Mouse (Mus musculus): Measurements from ENCODE around the gene Serpina3g. TPM values are rescaled to one million over a fixed set of nuclear protein-coding genes. Genes with fewer than 3 reads are reported as not detected.
"Not testable (repeated sequence)": the region's sequence is repeated elsewhere in the genome, so short reads cannot be mapped to it uniquely, and the experiment has no call there.

The Serpina3g gene
- total and polyA plus RNA-seq, 3 experiments = 1.4 to 13.9 (median 11.7) TPM

DNA sequence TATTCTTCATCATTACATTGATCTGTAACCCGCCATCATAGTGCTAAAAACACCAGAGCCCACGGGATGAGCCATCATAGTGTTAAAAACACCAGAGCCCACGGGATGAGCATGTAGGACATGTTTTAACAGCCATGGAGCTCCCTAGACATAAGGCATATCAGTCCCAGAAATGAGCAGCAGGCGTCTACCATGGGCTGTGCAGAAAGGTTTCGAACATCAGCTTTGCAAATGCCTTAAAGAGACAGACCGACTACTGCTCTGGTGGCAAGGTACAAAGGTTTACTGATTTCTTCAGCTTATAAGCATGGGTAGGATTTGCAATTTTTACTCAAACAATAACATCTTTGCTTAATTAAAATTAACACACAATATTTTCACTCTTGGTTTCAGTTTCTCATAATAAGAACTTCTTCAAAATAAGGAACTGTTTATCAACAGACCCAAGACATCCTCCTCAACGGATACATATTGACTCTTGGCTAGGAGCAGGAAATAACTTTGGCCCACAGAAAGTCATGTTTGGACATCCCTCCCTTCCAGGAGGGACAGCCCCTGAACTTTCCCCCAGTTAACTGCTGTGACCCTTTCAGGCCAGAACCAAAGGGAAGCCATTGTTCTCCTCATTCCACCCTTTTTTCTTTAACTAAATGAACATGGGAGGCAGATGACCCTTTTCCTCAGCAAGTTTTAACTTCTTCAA is 11.3 kb upstream of the Serpina3g start (continued):
- TF ChIP-seq RAD21 (IDR thresholded peaks at IDR 0.05; ENCODE audit: low read depth, low read length) (peak; percentile 27), HCFC1 (IDR thresholded peaks at IDR 0.05; ENCODE audit: low read depth, low read length) (no peak), ZNF384 (IDR thresholded peaks at IDR 0.05; ENCODE audit: low read depth, low read length) (no peak), IRF4 (IDR thresholded peaks at IDR 0.05; ENCODE audit: low read depth, low read length) (peak; percentile 46), NELFE (IDR thresholded peaks at IDR 0.05; ENCODE audit: low read depth, low read length) (no peak), MXI1 (IDR thresholded peaks at IDR 0.05; ENCODE audit: low read depth, low read length) (no peak), JUND (conservative IDR thresholded peaks at IDR 0.05; ENCODE audit: low read depth, low read length) (no peak), E2F4 (IDR thresholded peaks at IDR 0.05; ENCODE audit: insufficient replicate concordance, low read depth, low read length) (no peak), CHD1 (IDR thresholded peaks at IDR 0.05; ENCODE audit: low read depth, low read length) (0 out of 2 replicates have a peak, but pooled peaks have one; percentile 41), CTCF (conservative IDR thresholded peaks at IDR 0.05 in 1 of 2, IDR thresholded peaks at IDR 0.05 in 1 of 2; ENCODE audit: low read depth in 2 of 2, low read length in 2 of 2) (peak in 1 of 2 experiments; percentile 16; a peak in 1 of 4 replicates), ELF1 (IDR thresholded peaks at IDR 0.05; ENCODE audit: low read depth, low read length) (0 out of 2 replicates have a peak, but pooled peaks have one; percentile 30), ZC3H11A (IDR thresholded peaks at IDR 0.05; ENCODE audit: low read depth, low read length) (no peak), ETS1 (conservative IDR thresholded peaks at IDR 0.05; ENCODE audit: low read depth, low read length) (peak; percentile 39)

DNA sequence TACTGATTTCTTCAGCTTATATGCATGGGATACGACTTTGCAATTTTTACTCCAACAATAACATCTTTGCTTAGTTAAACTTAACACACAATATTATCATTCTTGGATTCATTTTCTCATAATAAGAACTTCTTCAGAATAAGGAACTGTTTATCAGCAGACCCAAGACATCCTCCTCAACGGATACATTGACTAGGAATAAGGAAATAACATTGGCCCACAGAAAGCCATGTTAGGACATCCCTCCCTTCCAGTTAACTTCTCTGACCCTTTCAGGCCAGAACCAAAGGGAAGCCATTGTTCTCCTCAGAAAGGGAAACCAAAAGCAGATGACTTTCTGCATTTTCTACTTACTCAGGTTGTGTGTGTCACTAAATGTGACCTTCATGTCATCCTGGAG is 5.3 kb upstream of the Serpina3g start:
- TF ChIP-seq RCOR1 (conservative IDR thresholded peaks at IDR 0.05; ENCODE audit: low read depth, low read length) (no peak), MXI1 (IDR thresholded peaks at IDR 0.05; ENCODE audit: low read depth, low read length) (no peak), TCF12 (IDR thresholded peaks at IDR 0.05; ENCODE audit: low read depth, low read length) (no peak), JUND (conservative IDR thresholded peaks at IDR 0.05; ENCODE audit: low read depth, low read length) (no peak), EP300 (IDR thresholded peaks at IDR 0.05; ENCODE audit: low read length) (no peak), UBTF (IDR thresholded peaks at IDR 0.05; ENCODE audit: low read depth, low read length) (no peak), SMC3 (IDR thresholded peaks at IDR 0.05; ENCODE audit: low read depth, low read length) (no peak), TBP (conservative IDR thresholded peaks at IDR 0.05; ENCODE audit: low read depth, low read length) (no peak), ZKSCAN1 (IDR thresholded peaks at IDR 0.05; ENCODE audit: borderline replicate concordance, low read depth, low read length) (no peak), ZMIZ1 (IDR thresholded peaks at IDR 0.05; ENCODE audit: low read depth, low read length) (no peak), IRF4 (IDR thresholded peaks at IDR 0.05; ENCODE audit: low read depth, low read length) (no peak), USF2 (conservative IDR thresholded peaks at IDR 0.05; ENCODE audit: low read depth, low read length) (no peak), ZNF384 (IDR thresholded peaks at IDR 0.05; ENCODE audit: low read depth, low read length) (no peak), SIN3A (IDR thresholded peaks at IDR 0.05; ENCODE audit: low read length) (no peak), MAZ (IDR thresholded peaks at IDR 0.05; ENCODE audit: low read depth, low read length) (no peak)
- dilution Hi-C loops (cut with MboI; ENCODE audit: extremely low pct_ligation_motif_present, extremely low pct_unique_long_range_greater_than_20kb, low sequenced_read_pairs) (no loop called here), in situ Hi-C loops (cut with MboI; ENCODE audit: low pct_ligation_motif_present, low pct_unique_long_range_greater_than_20kb, low sequenced_read_pairs) (no loop called here)
- H3K9ac ChIP-seq (ENCODE audit: insufficient read depth, low read depth) = no peak overlapping the region
- H3K4me2 ChIP-seq (ENCODE audit: insufficient read depth, low read depth, poor library complexity, severe bottlenecking) = no peak overlapping the region
- H3K36me3 ChIP-seq (replicated peaks in 1 of 2; ENCODE audit: control insufficient read depth in 1 of 2, insufficient read depth in 1 of 2, low read length in 1 of 2) = no peaks in the 10 kb centered on the region
- H3K79me2 ChIP-seq (replicated peaks; ENCODE audit: control insufficient read depth, extremely low read depth, insufficient read depth, poor library complexity, severe bottlenecking) = no peaks in the 10 kb centered on the region
- H3K9me3 ChIP-seq (replicated peaks; ENCODE audit: low read length) = peaks cover 2% of the 10 kb centered on the region
- no peak overlapping the region for H3K27ac ChIP-seq (ENCODE audit: insufficient read depth, low read depth)
- peaks cover 15 to 49% of the 10 kb centered on the region in 2 experiments for H3K4me1 ChIP-seq (ENCODE audit: control insufficient read depth in 1 of 2, insufficient read depth in 2 of 2)
- no peak overlapping the region for H3K4me3 ChIP-seq (replicated peaks in 1 of 3; ENCODE audit: low read depth in 2 of 3, low read length in 2 of 3, poor library complexity in 1 of 3)
- no peak for DNase-seq (ENCODE audit: extremely low read depth)
- no peaks in the 10 kb centered on the region for H3K27me3 ChIP-seq (replicated peaks)

DNA sequence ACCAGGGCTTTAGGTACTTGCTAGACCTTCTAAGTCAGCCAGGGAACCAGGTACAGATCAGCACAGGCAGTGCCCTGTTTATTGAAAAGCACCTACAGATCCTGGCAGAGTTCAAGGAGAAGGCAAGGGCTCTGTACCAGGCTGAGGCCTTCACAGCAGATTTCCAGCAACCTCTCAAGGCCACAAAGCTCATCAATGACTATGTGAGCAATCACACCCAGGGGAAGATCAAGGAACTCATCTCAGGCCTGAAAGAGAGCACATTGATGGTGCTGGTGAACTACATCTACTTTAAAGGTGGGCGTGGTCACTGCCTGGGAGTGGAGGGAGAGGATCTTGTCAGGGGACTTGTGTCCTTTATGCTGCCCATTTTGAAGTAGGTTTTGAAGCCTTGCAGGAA is 2.0 kb downstream of the Serpina3g start:
- H3K36me3 ChIP-seq (replicated peaks in 1 of 2; ENCODE audit: control insufficient read depth in 1 of 2, insufficient read depth in 1 of 2, low read length in 1 of 2); H3K79me2 ChIP-seq (replicated peaks; ENCODE audit: control insufficient read depth, extremely low read depth, insufficient read depth, poor library complexity, severe bottlenecking); H3K4me3 ChIP-seq (replicated peaks in 1 of 3; ENCODE audit: low read depth in 2 of 3, low read length in 2 of 3, poor library complexity in 1 of 3); H3K9ac ChIP-seq (ENCODE audit: insufficient read depth, low read depth); in situ Hi-C loops (cut with MboI; ENCODE audit: low pct_ligation_motif_present, low pct_unique_long_range_greater_than_20kb, low sequenced_read_pairs); H3K27me3 ChIP-seq (replicated peaks); dilution Hi-C loops (cut with MboI; ENCODE audit: extremely low pct_ligation_motif_present, extremely low pct_unique_long_range_greater_than_20kb, low sequenced_read_pairs); H3K4me2 ChIP-seq (ENCODE audit: insufficient read depth, low read depth, poor library complexity, severe bottlenecking); H3K9me3 ChIP-seq (replicated peaks; ENCODE audit: low read length); H3K27ac ChIP-seq (ENCODE audit: insufficient read depth, low read depth); DNase-seq (ENCODE audit: extremely low read depth): not testable (repeated sequence)
- H3K4me1 ChIP-seq (ENCODE audit: control insufficient read depth in 1 of 2, insufficient read depth in 2 of 2) = peaks cover 13 to 45% of the 10 kb centered on the region in 2 experiments; a peak in 3 of 4 replicates

All from CH12.LX (cell line).